Comparison of ENCODE assay signal across 10 mouse cellular contexts in the genomic region with DNA sequence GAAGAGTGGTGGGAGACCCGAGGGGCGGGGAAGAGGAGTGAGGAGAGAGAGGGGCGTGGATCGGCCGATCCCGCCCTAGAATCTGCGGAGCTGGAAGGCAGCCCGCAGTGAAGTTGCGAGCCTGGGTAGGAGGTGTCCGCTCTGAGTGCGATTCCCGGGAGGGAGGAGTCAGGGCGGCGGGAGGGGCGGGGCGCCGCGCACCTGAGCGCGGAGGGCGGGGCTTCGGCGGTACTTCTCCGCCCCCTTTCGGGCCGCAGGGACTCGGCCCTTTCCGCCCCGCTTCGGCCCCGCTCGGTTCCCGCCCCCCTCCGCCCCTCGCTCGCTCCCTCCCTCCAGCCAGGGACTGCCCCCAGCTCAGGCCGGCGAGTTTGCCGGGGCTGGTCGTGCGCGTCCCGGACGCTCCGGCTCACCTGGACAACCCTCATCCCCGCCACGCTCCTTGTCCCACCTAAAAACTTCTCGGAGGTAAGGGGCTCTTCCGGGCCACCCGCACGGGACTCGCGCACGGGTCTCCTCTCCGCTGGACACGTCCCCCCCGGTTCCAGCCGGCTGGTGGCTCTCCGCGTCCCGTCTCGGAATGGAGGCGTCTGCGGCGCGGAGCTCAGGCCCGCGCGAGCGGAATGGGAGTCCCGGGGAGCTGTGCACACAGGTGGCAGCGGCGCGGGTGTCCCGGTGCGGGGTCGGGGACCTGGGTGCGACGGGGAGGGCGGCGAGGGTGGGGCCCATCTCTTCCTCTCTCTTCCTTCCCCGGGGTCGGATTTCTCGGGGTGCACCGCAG. TPM values are rescaled to one million over a fixed set of nuclear protein-coding genes. Genes with fewer than 3 reads are reported as not detected.
DNase-seq lines count a peak whose midpoint lies in the region; ATAC-seq lines count a peak whose summit lies in the region.
"Had no signal": no experiment of that assay in that cellular context is flagged by ENCODE, and none has a peak within 500 bp of the region (broad histone marks: within the 10 kb centered on the region; RNA-seq: fewer than 3 reads in every experiment).

A gene (plus strand): TSS at position 338 of the 778 bp plus-strand sequence.

- peak within 1 kb of the TSS; percentile 99 for H3K4me2 ChIP-seq in midbrain, embryonic 16.5 days (ENCODE audit: low read length)

- peak within 1 kb of the TSS; percentile 84 for H3K4me3 ChIP-seq in midbrain, embryonic 16.5 days (ENCODE audit: low read depth, low read length)

- WGBS in midbrain, embryonic 16.5 days, result under 1% methylated on average over 79 of the region's 85 CpGs

- H3K9ac ChIP-seq in midbrain, embryonic 16.5 days (ENCODE audit: low read depth, low read length), result peak within 1 kb of the TSS; percentile 70

- peak; percentile 88 for ATAC-seq in midbrain, embryonic 16.5 days

- peak within 1 kb of the TSS; percentile 49 for H3K27ac ChIP-seq in midbrain, embryonic 16.5 days (ENCODE audit: low read length)

- H3K36me3 ChIP-seq in midbrain, embryonic 16.5 days (ENCODE audit: control insufficient read depth, insufficient read depth, low read length), result no peaks in the 10 kb centered on the region

- H3K4me1 ChIP-seq in midbrain, embryonic 16.5 days (ENCODE audit: control insufficient read depth, insufficient read depth, low read length), result peaks cover 8% of the 10 kb centered on the region; the same call in 1 of the 2 replicates

- peaks cover 14% of the 10 kb centered on the region for H3K27me3 ChIP-seq in midbrain, embryonic 16.5 days (ENCODE audit: control insufficient read depth, insufficient read depth, low read depth, low read length)
- H3K27me3 ChIP-seq: CH12.LX had no signal

- no peaks in the 10 kb centered on the region for H3K9me3 ChIP-seq in midbrain, embryonic 16.5 days (replicated peaks; ENCODE audit: control insufficient read depth, low read length, poor library complexity, severe bottlenecking)

- DNase-seq in layer of hippocampus, adult 11-12 months (ENCODE audit: low spot score), result peak; percentile 11
- no peak for DNase-seq in layer of hippocampus, adult 9-11 months
- peak; percentile 80 to 81 for DNase-seq in cerebellum, postnatal 14 days
- DNase-seq in gastrocnemius, postnatal 25 days, result peak; percentile 57
- DNase-seq in induced T-regulatory cell, adult 2 months (ENCODE audit: low read depth), result peak; percentile 58
- peak; percentile 90 for DNase-seq in liver
- peak; percentile 17 to 66 for DNase-seq in spleen, postnatal 4 days (ENCODE audit: low spot score in 2 of 2)

RNA-seq across cellular contexts. Expression of the gene that starts here (rescaled TPM):
- 1 to 10 TPM in 1 of 2 experiments, under 1 TPM in 1; 0.51 to 1.3 TPM for total RNA-seq in gastrocnemius, postnatal 25 days (2021)
- 1.5 and 1.9 TPM in 2 replicates for polyA plus RNA-seq in midbrain, embryonic 16.5 days (2015; fragmentation: Nextera tagmentation; extraction: Ambion mirVana)
- total RNA-seq: CH12.LX; neutrophil, adult 5-6 weeks had no signal
